Mouse (Mus musculus): ENCODE results near the gene Rpl7a. TPM values are rescaled to one million over a fixed set of nuclear protein-coding genes. Genes with fewer than 3 reads are reported as not detected.

The Rpl7a gene
- total RNA-seq, 4 experiments from 2014 or later = 268 to 317 (median 304) TPM

DNA sequence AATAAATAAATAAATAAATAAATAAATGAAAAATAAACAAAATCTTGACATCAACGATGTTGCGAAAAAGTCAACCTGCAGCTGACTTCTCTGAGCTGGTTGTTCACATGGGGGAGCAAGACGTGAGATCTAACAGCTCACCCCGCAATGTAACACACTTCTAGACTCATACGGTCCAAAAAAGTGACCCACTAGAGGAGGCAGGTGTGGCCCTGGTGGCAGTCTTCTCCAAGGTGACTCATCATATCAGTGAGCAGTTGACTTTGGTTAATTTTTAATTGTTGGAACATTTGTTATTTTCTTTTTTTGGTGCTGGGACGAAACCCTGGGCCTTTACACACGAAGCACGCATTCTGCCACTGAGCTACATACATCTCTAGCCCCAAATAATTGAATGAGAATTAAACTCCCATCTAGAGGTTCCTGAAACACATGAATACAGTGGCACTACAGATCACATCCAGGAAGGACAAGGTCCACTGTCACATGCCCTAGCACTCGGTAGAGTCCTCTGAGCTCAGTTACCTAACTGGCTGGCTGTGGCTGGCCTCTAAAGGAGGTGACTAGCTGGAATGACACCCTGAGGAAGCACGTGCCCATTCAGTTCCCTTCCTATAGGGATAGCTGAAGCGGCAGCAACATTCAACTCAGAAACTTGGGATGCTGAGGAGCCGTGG is 46.4 kb downstream of the Rpl7a start:
- DNase-seq (ENCODE audit: low spot score) = no peak

DNA sequence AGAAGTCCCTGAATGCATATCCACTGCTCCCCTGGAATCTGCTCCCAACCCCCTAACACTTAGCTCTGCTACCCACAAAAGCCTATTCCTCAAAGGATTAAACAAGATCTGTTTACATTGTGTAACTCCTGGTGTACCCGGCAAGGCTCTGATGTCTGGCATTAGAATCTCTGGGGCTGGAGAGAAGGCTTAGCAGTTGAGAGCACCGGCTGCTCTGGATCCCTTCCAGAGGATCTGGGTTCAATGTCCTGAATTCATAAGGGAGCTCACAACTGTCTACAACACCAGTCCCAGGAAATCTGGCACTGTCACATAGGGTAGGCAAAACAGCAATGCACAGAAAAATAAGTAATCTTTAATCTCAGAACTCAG is 46.9 kb downstream of the Rpl7a start:
- DNase-seq (ENCODE audit: low spot score) = no peak

DNA sequence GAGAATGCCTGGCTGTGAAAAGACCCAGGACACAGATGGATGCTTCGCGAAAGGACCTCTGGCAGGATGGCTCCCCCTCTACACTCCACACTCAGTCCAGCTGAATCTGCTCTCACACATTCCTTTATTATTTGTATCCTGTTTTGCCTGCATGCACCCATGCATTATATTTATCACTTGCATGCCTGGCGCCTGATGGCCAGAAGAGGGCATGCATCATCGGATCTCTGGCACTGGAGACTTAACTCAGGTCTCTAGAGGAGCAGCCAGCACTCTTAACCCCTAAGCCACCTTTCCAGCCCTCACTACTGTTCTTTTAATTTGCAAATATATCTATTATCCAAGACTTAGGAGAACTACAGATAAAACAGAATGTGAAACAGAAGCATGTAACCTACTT is 50.2 kb downstream of the Rpl7a start:
- no peak for DNase-seq (ENCODE audit: low spot score)

Other genes with a start within 250 kb of the Rpl7a start
- not detected for gene Lcn4, start 239.5 kb upstream of the Rpl7a start, total RNA-seq (2022)
- not detected for gene Abo, start 45.8 kb upstream of the Rpl7a start, total RNA-seq (2022)
- gene Surf6, start 7.9 kb upstream of the Rpl7a start, total RNA-seq (2022) = 10 to 100 TPM; 11.0 to 13.7 (median 12.1) TPM
- 10 to 100 TPM; 24.2 to 26.9 (median 24.8) TPM for gene Med22, start 87 bp upstream of the Rpl7a start, total RNA-seq (2022)
- gene Surf2, start 5.6 kb downstream of the Rpl7a start, total RNA-seq (2022) = 10 to 100 TPM; 15.0 to 21.4 (median 17.0) TPM
- gene Surf1, start 5.8 kb downstream of the Rpl7a start, total RNA-seq (2022) = 10 to 100 TPM; 58.5 to 70.1 (median 64.5) TPM
- 10 to 100 TPM; 85.4 to 92.1 (median 86.7) TPM for gene Surf4, start 23.2 kb downstream of the Rpl7a start, total RNA-seq (2022)
- gene Stkld1, start 23.3 kb downstream of the Rpl7a start, total RNA-seq (2022) = not detected
- 10 to 100 TPM; 10.5 to 15.1 (median 13.1) TPM for gene Rexo4, start 53.6 kb downstream of the Rpl7a start, total RNA-seq (2022)
- gene Adamts13, start 62.7 kb downstream of the Rpl7a start, total RNA-seq (2022) = not detected
- gene Cacfd1, start 99.2 kb downstream of the Rpl7a start, total RNA-seq (2022) = 10 to 100 TPM; 44.4 to 51.6 (median 48.5) TPM
- 1 to 10 TPM in 1 of 4 experiments, under 1 TPM in 3; 0.27 to 1.5 (median 0.56) TPM for gene Slc2a6, start 117.2 kb downstream of the Rpl7a start, total RNA-seq (2022)
- not detected for gene Mymk, start 161.4 kb downstream of the Rpl7a start, total RNA-seq (2022)
- gene Adamtsl2, start 168.6 kb downstream of the Rpl7a start, total RNA-seq (2022) = 1 to 10 TPM; 4.4 to 6.6 (median 5.1) TPM
- under 1 TPM; 0.27 to 0.63 (median 0.48) TPM for gene Fam163b, start 231.7 kb downstream of the Rpl7a start, total RNA-seq (2022)

All from heart, adult 8-10 months (tissue).